Mouse (Mus musculus): ENCODE results near the gene Phxr2. TPM values are rescaled to one million over a fixed set of nuclear protein-coding genes. Genes with fewer than 3 reads are reported as not detected.

Gene Phxr2
- polyA plus RNA-seq (2015; fragmentation: Nextera tagmentation; extraction: Ambion mirVana) = not detected in 2 replicates

GRCm38 (mm10) chr10:99126225-99126624 lies at the start of gene Phxr2:
TSS of gene Phxr2 (minus strand) at chr10:99126325.
- Histone ChIP-seq H3K4me1 (peaks cover 6% of the 10 kb centered on the region; the same call in 1 of the 2 replicates), H3K27ac (replicated peaks) (no peak within 1 kb of the TSS), H3K4me3 (replicated peaks) (no peak within 1 kb of the TSS), H3K27me3 (replicated peaks) (no peaks in the 10 kb centered on the region), H3K36me3 (peaks cover 14% of the 10 kb centered on the region; the same call in 1 of the 2 replicates), H3K4me2 (no peak within 1 kb of the TSS), H3K9ac (replicated peaks) (no peak within 1 kb of the TSS), H3K9me3 (replicated peaks) (no peaks in the 10 kb centered on the region)
- ATAC-seq (ENCODE audit: low FRiP score) = no peak
- 88% methylated on average over 4 of the region's 4 CpGs for WGBS

DNA sequence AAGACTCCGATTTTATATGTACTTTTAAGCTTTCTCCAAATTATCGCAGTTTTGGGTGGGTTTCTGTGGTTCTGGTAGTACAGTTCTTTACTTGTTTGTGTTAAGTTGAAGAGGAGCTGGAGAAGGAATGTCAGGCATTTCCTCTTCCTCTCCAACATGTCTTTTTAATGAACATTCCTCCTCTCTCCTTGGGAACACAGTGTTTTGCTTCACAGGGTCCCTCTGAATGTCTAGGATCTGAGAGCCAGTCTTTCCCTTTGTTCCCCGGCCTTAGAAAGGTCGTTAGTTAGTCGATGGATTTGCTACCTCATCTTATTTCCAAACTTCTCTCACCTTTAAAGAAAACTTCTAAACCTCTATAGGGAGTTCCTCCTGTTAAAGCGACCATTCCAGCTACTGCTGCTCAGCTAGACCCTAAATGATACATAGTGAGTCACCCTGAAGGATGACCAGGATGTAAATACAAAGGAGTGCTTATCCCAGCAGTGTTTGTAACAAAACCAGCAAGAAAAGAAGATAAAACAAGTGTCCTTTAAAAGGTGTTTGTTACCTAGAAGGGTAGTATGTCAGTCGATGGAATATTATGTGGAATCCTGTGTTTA lies 46.9 kb upstream of the Phxr2 start:
- ATAC-seq (ENCODE audit: low FRiP score) = no peak
- Histone ChIP-seq H3K36me3 (0 out of 2 replicates have a peak, but pooled peaks cover 4% of the 10 kb centered on the region), H3K4me2 (no peak overlapping the region), H3K4me1 (peaks cover 12% of the 10 kb centered on the region), H3K4me3 (replicated peaks) (no peak overlapping the region), H3K27me3 (replicated peaks) (no peaks in the 10 kb centered on the region), H3K9me3 (replicated peaks) (no peaks in the 10 kb centered on the region), H3K27ac (replicated peaks) (no peak overlapping the region), H3K9ac (replicated peaks) (no peak overlapping the region)
- 35% methylated on average over 7 of the region's 7 CpGs for WGBS

- Histone ChIP-seq H3K4me2 (peak overlapping the region; percentile 34), H3K9me3 (replicated peaks) (no peaks in the 10 kb centered on the region), H3K27me3 (replicated peaks) (no peaks in the 10 kb centered on the region), H3K27ac (replicated peaks) (peak overlapping the region; percentile 66), H3K4me1 (peaks cover 12% of the 10 kb centered on the region), H3K9ac (replicated peaks) (no peak overlapping the region), H3K4me3 (replicated peaks) (no peak overlapping the region), H3K36me3 (0 out of 2 replicates have a peak, but pooled peaks cover 4% of the 10 kb centered on the region)
- ATAC-seq (ENCODE audit: low FRiP score) = peak; percentile 81
- WGBS = 10% methylated on average over 12 of the region's 12 CpGs
These were observed 45.9 kb upstream of the Phxr2 start for GRCm38 (mm10) chr10:99171961-99172497.

GRCm38 (mm10) chr10:99169765-99170129 lies 43.6 kb upstream of the Phxr2 start:
- H3K4me1 ChIP-seq = peaks cover 12% of the 10 kb centered on the region
- 0 out of 2 replicates have a peak, but pooled peaks cover 4% of the 10 kb centered on the region for H3K36me3 ChIP-seq
- no peaks in the 10 kb centered on the region for H3K9me3 ChIP-seq (replicated peaks)
- no peak for ATAC-seq (ENCODE audit: low FRiP score)
- no peak overlapping the region for H3K9ac ChIP-seq (replicated peaks)
- H3K27me3 ChIP-seq (replicated peaks) = no peaks in the 10 kb centered on the region
- no peak overlapping the region for H3K4me2 ChIP-seq
- H3K27ac ChIP-seq (replicated peaks) = no peak overlapping the region
- no peak overlapping the region for H3K4me3 ChIP-seq (replicated peaks)
- WGBS = 79% methylated on average over 5 of the region's 5 CpGs

- Histone ChIP-seq H3K9me3 (replicated peaks) (no peaks in the 10 kb centered on the region), H3K27me3 (replicated peaks) (no peaks in the 10 kb centered on the region), H3K4me2 (no peak overlapping the region), H3K27ac (replicated peaks) (no peak overlapping the region), H3K36me3 (0 out of 2 replicates have a peak, but pooled peaks cover 4% of the 10 kb centered on the region), H3K4me3 (replicated peaks) (no peak overlapping the region), H3K4me1 (peaks cover 12% of the 10 kb centered on the region), H3K9ac (replicated peaks) (no peak overlapping the region)
- WGBS = 83% methylated on average over 11 of the region's 11 CpGs
- ATAC-seq (ENCODE audit: low FRiP score) = no peak
These were observed 43.0 kb upstream of the Phxr2 start for GRCm38 (mm10) chr10:99168840-99169764.

DNA sequence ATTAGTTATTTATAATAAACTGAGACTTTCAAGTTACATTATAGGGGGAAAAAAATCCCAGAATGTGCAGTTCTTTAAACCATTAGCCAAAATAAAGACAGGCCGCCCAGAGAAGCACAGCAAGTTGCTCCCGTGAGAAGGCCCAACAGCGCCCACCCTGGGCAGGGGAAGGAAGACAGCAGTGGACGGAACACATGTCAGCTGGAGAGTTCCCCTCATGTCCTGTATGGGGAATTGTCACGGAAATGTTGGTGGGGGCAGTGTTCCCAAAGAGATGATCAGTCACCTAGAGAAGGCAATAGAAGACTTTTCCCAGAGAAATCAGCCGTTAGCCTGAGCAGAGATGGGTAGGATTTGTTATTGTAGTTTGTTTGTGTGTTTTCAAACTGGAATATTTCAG lies 42.3 kb upstream of the Phxr2 start:
- Histone ChIP-seq H3K9me3 (replicated peaks) (no peaks in the 10 kb centered on the region), H3K36me3 (0 out of 2 replicates have a peak, but pooled peaks cover 4% of the 10 kb centered on the region), H3K4me3 (replicated peaks) (no peak overlapping the region), H3K27ac (replicated peaks) (no peak overlapping the region), H3K27me3 (replicated peaks) (no peaks in the 10 kb centered on the region), H3K4me2 (no peak overlapping the region), H3K9ac (replicated peaks) (no peak overlapping the region), H3K4me1 (peaks cover 12% of the 10 kb centered on the region)
- ATAC-seq (ENCODE audit: low FRiP score) = no peak
- WGBS = 81% methylated on average over 6 of the region's 6 CpGs

- H3K4me1 ChIP-seq = peaks cover 4% of the 10 kb centered on the region
- H3K9ac ChIP-seq (replicated peaks) = no peak overlapping the region
- H3K27me3 ChIP-seq (replicated peaks) = no peaks in the 10 kb centered on the region
- no peak overlapping the region for H3K4me2 ChIP-seq
- H3K36me3 ChIP-seq = 0 out of 2 replicates have a peak, but pooled peaks cover 4% of the 10 kb centered on the region
- H3K9me3 ChIP-seq (replicated peaks) = no peaks in the 10 kb centered on the region
- H3K27ac ChIP-seq (replicated peaks) = no peak overlapping the region
- no peak for ATAC-seq (ENCODE audit: low FRiP score)
- H3K4me3 ChIP-seq (replicated peaks) = no peak overlapping the region
- WGBS = 65% methylated on average over 3 of the region's 3 CpGs
These were observed 40.3 kb upstream of the Phxr2 start for GRCm38 (mm10) chr10:99166392-99166791.

DNA sequence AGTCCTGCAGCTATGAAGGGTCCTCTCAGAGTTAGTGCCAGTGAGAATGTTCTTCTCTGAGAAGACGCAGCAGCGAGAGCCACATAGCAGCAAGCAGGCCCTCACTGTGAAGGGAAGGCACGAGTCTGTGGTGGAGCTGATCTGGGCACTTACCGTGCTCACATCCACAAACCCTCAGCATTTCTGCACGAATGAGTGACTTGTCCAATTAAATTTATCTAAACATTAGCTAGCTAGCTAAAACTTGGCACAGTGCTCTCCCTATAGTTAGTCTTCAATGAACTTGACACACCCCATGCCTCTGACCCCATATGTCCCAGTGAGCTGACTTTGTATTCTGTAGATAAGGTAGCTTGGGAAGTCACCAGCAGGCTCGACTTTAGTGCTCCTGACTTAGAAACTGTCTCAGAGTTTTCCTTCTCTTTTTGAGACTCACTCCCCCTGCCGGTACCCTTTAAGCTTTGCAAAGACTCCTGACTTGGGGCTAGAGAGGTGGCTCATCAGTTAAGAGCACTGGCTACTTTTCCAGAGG lies 39.7 kb upstream of the Phxr2 start:
- Histone ChIP-seq H3K4me2 (no peak overlapping the region), H3K4me3 (replicated peaks) (no peak overlapping the region), H3K27me3 (replicated peaks) (no peaks in the 10 kb centered on the region), H3K4me1 (no peaks in the 10 kb centered on the region), H3K9ac (replicated peaks) (no peak overlapping the region), H3K27ac (replicated peaks) (no peak overlapping the region), H3K36me3 (0 out of 2 replicates have a peak, but pooled peaks cover 4% of the 10 kb centered on the region), H3K9me3 (replicated peaks) (no peaks in the 10 kb centered on the region)
- no peak for ATAC-seq (ENCODE audit: low FRiP score)
- WGBS = 71% methylated on average over 7 of the region's 7 CpGs

GRCm38 (mm10) chr10:99164871-99165477 lies 38.8 kb upstream of the Phxr2 start:
- Histone ChIP-seq H3K27me3 (replicated peaks) (no peaks in the 10 kb centered on the region), H3K9me3 (replicated peaks) (no peaks in the 10 kb centered on the region), H3K9ac (replicated peaks) (no peak overlapping the region), H3K36me3 (peaks cover 6% of the 10 kb centered on the region; the same call in 1 of the 2 replicates), H3K27ac (replicated peaks) (no peak overlapping the region), H3K4me3 (replicated peaks) (no peak overlapping the region), H3K4me1 (no peaks in the 10 kb centered on the region), H3K4me2 (peak overlapping the region; percentile 25; the same call in 1 of the 2 replicates)
- ATAC-seq (ENCODE audit: low FRiP score) = peak; percentile 69
- 26% methylated on average over 13 of the region's 13 CpGs for WGBS

- no peaks in the 10 kb centered on the region for H3K4me1 ChIP-seq
- WGBS = 91% methylated on average over 5 of the region's 5 CpGs
- no peak overlapping the region for H3K9ac ChIP-seq (replicated peaks)
- no peaks in the 10 kb centered on the region for H3K9me3 ChIP-seq (replicated peaks)
- H3K36me3 ChIP-seq = peaks cover 2% of the 10 kb centered on the region; the same call in 1 of the 2 replicates
- no peak overlapping the region for H3K4me2 ChIP-seq
- no peak for ATAC-seq (ENCODE audit: low FRiP score)
- H3K27ac ChIP-seq (replicated peaks) = no peak overlapping the region
- no peaks in the 10 kb centered on the region for H3K27me3 ChIP-seq (replicated peaks)
- no peak overlapping the region for H3K4me3 ChIP-seq (replicated peaks)
These were observed 36.9 kb upstream of the Phxr2 start for GRCm38 (mm10) chr10:99163002-99163401.

DNA sequence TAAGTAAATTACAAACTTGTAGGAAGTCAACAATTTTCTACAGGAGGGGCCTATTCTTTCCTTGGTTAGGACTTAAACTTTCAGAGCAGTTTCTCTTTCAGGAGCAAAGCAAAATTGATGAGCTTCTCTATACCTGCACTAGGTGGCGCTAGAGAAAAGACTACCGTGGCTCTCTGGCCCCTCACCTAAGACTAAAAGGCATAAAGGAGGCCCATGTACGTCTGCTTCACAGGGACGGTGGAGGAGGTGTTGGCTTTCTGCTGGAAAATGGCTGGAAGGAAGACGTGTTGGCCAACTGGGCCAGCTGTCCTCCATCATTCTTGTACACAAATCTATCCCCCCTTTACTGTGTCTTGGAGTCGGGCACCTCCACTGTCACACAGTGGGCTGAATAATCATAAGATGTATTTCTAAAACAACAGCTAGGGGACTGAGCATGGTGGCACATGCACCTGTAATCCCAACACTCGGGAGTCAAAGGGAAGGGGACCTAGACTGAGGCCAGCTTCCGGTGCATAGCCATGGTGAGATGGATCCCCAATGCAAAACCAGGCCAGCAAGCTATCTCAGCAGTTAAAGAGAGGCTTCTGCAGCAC lies 36.0 kb upstream of the Phxr2 start:
- Histone ChIP-seq H3K9me3 (replicated peaks) (no peaks in the 10 kb centered on the region), H3K27me3 (replicated peaks) (no peaks in the 10 kb centered on the region), H3K9ac (replicated peaks) (no peak overlapping the region), H3K4me2 (no peak overlapping the region), H3K27ac (replicated peaks) (no peak overlapping the region), H3K4me3 (replicated peaks) (no peak overlapping the region), H3K36me3 (peaks cover 2% of the 10 kb centered on the region; the same call in 1 of the 2 replicates), H3K4me1 (no peaks in the 10 kb centered on the region)
- WGBS = 36% methylated on average over 8 of the region's 8 CpGs
- no peak for ATAC-seq (ENCODE audit: low FRiP score)
